Mouse (Mus musculus) megakaryocyte, embryonic 14.5 days (primary cell): ENCODE data around the gene Camk2d. TPM values are rescaled to one million over a fixed set of nuclear protein-coding genes. Genes with fewer than 3 reads are reported as not detected.

Source experiments
- H3K27me3 ChIP-seq: replicated peaks from 2 replicates; pipeline ENCODE3; 2012; ENCODE audit warnings: inconsistent platforms
- H3K36me3 ChIP-seq: replicated peaks from 2 replicates; pipeline ENCODE3; 2012; ENCODE audit warnings: low read length, inconsistent platforms, mixed read lengths
- H3K4me1 ChIP-seq: 2 replicates; pipeline ENCODE4 v1.6.1; 2012; ENCODE audit warnings: inconsistent platforms
- H3K4me3 ChIP-seq: replicated peaks from 2 replicates; pipeline ENCODE3; 2012; ENCODE audit warnings: moderate library complexity, mild to moderate bottlenecking, inconsistent platforms
- H3K9me3 ChIP-seq: 2 replicates; pipeline ENCODE4 v1.6.1; 2012; ENCODE audit warnings: inconsistent platforms
- FLI1 ChIP-seq: IDR thresholded peaks from 2 replicates; pipeline ENCODE4 v1.6.1; 2012; ENCODE audit warnings: low read length, inconsistent platforms, mixed read lengths
- GATA1 ChIP-seq: IDR thresholded peaks from 3 replicates; pipeline ENCODE4 v1.6.1; 2012; ENCODE audit warnings: mixed read lengths, low read length, inconsistent platforms, borderline replicate concordance
- polyA plus RNA-seq: library from polyadenylated mRNA; stranded (reverse); fragments of >175 nt; gene quantifications from 2 replicates; pipeline ENCODE4 v1.2.3, GENCODE M21; 2012; ENCODE audit warnings: low replicate concordance; ENCODE audit not compliant: insufficient read depth

Camk2d gene
- polyA plus RNA-seq, 1 experiment, result 1.1 TPM

DNA sequence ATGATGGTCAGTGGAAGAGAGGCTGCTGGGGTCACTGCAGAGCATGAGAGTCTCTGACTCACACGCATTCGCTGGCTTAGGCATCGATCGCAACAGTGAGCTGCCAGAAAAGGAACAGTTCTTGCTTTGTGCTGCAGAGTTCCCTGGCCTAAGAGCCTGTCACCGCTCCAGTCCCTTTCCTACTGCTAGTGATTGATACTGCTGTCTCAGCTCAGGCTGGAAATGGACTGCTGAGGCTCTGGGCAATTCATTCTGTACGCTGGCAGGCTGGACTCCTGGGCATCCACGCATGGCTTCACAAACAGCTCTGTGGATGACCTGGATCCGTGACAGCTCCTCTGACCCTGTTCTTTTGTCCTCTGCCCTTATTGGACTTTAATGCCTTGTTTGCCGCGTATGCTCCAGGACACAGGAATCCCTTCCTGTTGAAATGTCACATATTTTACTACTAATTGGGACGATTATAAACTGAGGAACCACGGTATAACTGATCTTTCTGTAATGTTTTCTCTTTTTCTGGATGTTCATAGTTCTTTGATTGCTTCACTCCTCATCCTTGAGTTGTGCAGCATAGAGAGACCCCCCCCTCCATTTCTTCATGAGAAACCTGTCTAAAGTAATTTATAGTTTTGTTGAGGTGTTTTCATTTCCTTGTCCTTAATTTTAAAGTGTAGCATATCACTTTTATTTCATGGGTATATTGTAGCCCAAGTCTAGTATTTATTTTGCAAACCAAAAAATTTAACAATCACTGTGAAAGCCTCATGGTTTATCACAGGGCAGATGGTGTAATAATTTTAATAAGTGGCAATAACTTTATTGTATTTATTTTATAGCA, 99.6 kb downstream of the Camk2d start:
- TF ChIP-seq GATA1 (no peak), FLI1 (no peak)
- Histone ChIP-seq H3K4me3 (no peak overlapping the region), H3K9me3 (no peaks in the 10 kb centered on the region), H3K4me1 (peaks cover 22% of the 10 kb centered on the region), H3K27me3 (no peaks in the 10 kb centered on the region), H3K36me3 (no peaks in the 10 kb centered on the region)

DNA sequence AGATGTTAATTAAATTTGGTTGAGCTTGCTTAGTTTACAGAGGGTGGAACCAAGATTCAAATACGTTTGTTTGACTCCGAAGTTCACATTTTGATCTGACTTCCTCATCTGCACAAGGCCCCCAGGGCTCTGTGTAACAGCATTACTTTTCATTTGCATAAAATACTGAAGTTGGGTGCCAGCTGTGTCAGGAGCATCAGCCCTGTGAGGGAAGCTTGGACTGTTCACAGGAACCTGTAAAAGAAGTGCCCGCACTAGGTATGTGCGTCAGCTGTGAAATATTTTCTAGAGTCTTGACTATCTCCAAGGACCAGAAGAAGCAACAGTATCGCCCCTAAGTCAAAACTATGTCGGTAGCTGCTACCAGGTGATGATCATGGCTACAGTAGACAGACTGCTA, 100.5 kb downstream of the Camk2d start:
- TF ChIP-seq GATA1, result no peak
- TF ChIP-seq FLI1, result no peak
- Histone ChIP-seq H3K4me3 (no peak overlapping the region), H3K27me3 (no peaks in the 10 kb centered on the region), H3K9me3 (no peaks in the 10 kb centered on the region), H3K36me3 (no peaks in the 10 kb centered on the region), H3K4me1 (peaks cover 19% of the 10 kb centered on the region)

DNA sequence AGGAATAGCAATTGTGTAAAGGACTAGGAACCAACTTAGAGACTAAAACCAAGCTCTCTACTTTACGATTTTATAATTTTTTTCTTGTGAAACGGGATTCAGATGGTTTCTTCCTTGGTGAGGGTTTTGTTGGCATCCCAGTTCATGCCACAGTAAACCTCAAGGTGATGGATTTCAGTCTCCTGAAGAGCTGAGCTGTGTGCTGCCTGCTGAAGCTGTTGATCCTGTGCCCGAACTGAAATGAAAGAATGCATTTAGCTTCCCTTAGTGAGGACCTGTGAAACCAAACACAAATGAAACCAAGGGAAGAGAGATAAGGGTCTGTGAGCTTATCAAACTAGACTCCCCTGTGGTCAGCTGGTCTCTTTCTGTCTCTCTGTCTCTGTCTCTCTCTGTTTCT, 103.6 kb downstream of the Camk2d start:
- no peak overlapping the region for H3K4me3 ChIP-seq
- H3K36me3 ChIP-seq, result no peaks in the 10 kb centered on the region
- H3K9me3 ChIP-seq, result peaks cover 5% of the 10 kb centered on the region
- H3K27me3 ChIP-seq, result no peaks in the 10 kb centered on the region
- TF ChIP-seq GATA1 (no peak), FLI1 (no peak)
- peaks cover 4% of the 10 kb centered on the region; the same call in 1 of the 2 replicates for H3K4me1 ChIP-seq

DNA sequence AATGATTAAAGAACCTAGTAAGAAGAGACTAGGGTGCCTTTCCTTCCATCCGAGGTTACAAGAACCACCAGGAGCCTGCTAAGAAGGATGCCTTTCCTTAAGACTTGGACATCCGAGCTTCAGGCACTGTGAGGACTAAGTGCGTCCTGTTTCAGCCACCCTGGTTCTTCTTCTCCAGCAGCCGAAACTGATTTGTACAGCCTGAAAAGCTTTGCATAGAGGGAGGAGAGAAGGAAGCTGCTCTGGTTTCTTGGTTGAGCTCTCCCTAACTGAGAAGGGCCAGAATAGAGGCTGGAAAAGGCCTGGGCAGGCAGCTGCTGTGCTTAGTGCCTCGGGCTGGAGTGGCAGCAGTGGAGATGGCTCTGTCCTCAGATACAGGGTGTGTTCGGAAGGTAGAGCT, 105.0 kb downstream of the Camk2d start:
- no peaks in the 10 kb centered on the region for H3K36me3 ChIP-seq
- peaks cover 6% of the 10 kb centered on the region for H3K9me3 ChIP-seq
- TF ChIP-seq GATA1 (no peak), FLI1 (no peak)
- no peaks in the 10 kb centered on the region for H3K27me3 ChIP-seq
- H3K4me1 ChIP-seq, result no peaks in the 10 kb centered on the region; the same call in 1 of the 2 replicates
- no peak overlapping the region for H3K4me3 ChIP-seq

DNA sequence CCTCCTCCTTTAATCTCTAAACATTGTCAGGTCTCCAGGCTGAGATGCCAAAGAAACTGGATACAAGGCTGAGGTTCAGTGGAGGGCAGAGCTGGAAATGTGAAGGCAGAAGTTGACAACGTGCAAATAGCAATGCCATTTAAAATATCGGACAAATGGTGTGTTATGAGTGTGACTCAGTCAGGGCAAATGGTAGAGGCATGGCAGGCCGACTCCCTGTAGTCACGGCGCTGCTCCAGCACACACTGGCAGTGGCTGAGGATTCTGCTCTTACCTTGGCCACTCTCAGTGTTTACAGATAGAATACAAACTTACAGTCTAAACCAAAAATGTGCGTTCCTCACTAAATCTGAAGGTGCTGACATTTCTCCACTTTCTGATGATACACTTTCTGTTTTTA, 105.5 kb downstream of the Camk2d start:
- Histone ChIP-seq H3K9me3 (peaks cover 6% of the 10 kb centered on the region), H3K4me1 (no peaks in the 10 kb centered on the region; the same call in 1 of the 2 replicates), H3K36me3 (no peaks in the 10 kb centered on the region), H3K27me3 (no peaks in the 10 kb centered on the region), H3K4me3 (no peak overlapping the region)
- TF ChIP-seq GATA1, result no peak
- no peak for TF ChIP-seq FLI1

DNA sequence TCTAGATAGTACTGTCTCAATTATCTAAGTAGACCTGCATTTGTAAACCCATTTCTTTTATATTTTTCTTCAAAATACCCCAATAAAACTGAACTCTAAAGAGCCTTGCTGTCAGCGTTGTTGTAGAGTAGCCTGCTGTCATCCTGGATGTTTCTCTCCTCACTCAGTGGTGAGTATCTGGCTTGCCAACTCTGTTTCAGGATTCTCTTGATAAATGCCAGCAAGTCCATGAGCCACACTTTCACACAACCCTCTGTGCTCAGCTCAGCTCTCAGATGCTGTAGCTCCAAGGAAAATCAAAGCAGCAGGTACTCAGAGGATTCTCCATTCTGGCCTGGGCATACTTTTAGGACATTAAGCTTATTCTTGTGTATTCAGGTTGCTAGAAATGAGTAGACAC, 109.4 kb downstream of the Camk2d start:
- no peaks in the 10 kb centered on the region for H3K36me3 ChIP-seq
- H3K4me3 ChIP-seq, result no peak overlapping the region
- H3K4me1 ChIP-seq, result no peaks in the 10 kb centered on the region
- no peaks in the 10 kb centered on the region for H3K27me3 ChIP-seq
- peaks cover 6% of the 10 kb centered on the region for H3K9me3 ChIP-seq
- no peak for TF ChIP-seq FLI1
- TF ChIP-seq GATA1, result no peak

DNA sequence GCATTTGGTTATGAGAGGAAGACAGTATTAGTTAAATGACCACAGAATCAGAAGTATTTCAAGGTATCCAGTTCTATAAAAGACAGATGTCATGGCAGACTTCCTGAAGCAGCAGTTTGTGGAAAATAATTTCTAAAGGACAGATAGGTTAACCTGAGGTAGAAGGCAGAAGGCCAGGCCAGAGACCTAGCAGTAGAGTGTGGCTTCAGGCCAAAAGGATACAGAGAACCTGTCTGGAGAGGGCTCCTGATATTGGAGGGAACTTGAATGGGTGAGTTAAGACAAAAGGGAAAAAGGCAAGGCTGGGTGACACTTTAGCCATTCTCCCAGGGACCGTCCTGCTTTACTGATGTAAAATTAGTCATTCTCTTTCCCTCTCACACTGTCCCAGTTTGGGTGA, 118.2 kb downstream of the Camk2d start:
- no peaks in the 10 kb centered on the region for H3K4me1 ChIP-seq
- TF ChIP-seq FLI1 (no peak), GATA1 (no peak)
- H3K9me3 ChIP-seq, result no peaks in the 10 kb centered on the region
- no peaks in the 10 kb centered on the region for H3K27me3 ChIP-seq
- no peaks in the 10 kb centered on the region for H3K36me3 ChIP-seq
- no peak overlapping the region for H3K4me3 ChIP-seq

DNA sequence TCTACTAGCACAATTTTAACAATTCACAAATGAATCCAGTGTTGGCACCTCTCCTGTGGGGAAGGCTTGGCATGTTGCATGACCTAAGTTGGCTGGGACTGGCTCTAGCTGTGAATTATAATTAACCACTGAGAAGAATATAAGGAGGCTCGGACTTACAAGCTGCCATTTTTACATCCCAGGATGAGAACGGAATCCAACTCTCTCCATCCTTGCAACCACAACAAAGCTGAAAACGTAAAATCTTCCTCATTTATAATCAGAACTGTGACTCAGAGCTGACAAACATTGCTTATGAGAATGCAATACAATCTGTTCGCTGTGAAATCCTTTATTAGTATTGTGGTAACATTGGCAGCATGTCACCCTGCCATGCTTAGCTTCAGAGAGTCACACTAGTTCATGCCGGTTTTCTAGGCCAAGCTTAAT, 126.9 kb downstream of the Camk2d start:
- no peak overlapping the region for H3K4me3 ChIP-seq
- TF ChIP-seq GATA1 (no peak), FLI1 (no peak)
- no peaks in the 10 kb centered on the region for H3K27me3 ChIP-seq
- H3K4me1 ChIP-seq, result no peaks in the 10 kb centered on the region
- no peaks in the 10 kb centered on the region for H3K9me3 ChIP-seq
- no peaks in the 10 kb centered on the region for H3K36me3 ChIP-seq

DNA sequence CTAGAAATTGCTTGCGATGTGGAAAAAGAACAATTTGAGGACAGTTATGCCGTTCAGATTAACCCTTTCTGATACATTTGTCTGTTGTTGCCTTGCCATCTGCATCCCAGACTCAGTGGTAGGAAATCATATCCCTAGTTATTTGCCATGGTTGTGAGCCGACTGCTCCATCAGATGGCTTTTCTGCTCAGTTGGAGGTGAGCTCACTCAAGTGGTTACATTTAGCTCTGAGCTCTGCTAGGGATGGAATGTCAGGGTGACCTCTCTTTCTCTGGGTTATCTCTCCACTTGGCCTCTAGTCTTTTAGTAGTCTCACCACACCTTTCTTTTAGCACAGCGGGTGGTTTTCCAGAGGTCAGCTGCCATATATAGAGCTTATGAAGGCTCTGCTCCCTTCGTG, 127.4 kb downstream of the Camk2d start:
- no peaks in the 10 kb centered on the region for H3K4me1 ChIP-seq
- no peak overlapping the region for H3K4me3 ChIP-seq
- no peaks in the 10 kb centered on the region for H3K36me3 ChIP-seq
- no peaks in the 10 kb centered on the region for H3K27me3 ChIP-seq
- H3K9me3 ChIP-seq, result no peaks in the 10 kb centered on the region
- TF ChIP-seq FLI1 (no peak), GATA1 (no peak)

DNA sequence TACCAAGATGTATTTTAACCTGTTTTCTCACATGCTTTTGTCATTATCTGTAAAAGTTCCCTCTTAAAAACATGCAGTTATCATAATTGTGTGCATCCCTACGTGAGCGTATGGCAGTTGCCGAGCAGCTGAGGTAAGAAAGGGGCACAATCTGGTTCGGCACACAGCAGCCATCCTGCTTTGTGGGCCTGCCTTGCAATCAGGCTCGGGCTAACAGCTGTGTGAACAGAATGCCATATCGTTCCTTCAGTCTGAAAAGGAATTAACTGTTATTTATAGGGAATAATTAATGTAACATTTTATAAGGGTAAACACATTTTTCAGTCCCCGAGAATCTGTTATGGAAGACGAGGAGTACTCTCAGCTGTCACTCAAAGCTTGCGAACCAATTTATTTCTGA, 129.5 kb downstream of the Camk2d start:
- Histone ChIP-seq H3K27me3 (no peaks in the 10 kb centered on the region), H3K36me3 (no peaks in the 10 kb centered on the region), H3K4me1 (no peaks in the 10 kb centered on the region), H3K9me3 (no peaks in the 10 kb centered on the region), H3K4me3 (no peak overlapping the region)
- TF ChIP-seq FLI1 (no peak), GATA1 (no peak)
